Mouse (Mus musculus) hindbrain, embryonic 14.5 days (tissue): Measurements from ENCODE around the gene Spop. TPM values are rescaled to one million over a fixed set of nuclear protein-coding genes. Genes with fewer than 3 reads are reported as not detected.
"Not testable (repeated sequence)": the region's sequence is repeated elsewhere in the genome, so short reads cannot be mapped to it uniquely, and the experiment has no call there.

Source experiments
- ATAC-seq: fragments of 200-750 bp; cut with Nextera tagmentation; 2 replicates; pipeline ENCODE4 v1.8.0; 2017; ENCODE audit warnings: moderate number of reproducible peaks, mild to moderate bottlenecking, moderate TSS enrichment, moderate library complexity; ENCODE audit not compliant: low FRiP score
- DNase-seq: peaks from one replicate; pipeline ENCODE4 v3.0.0-alpha.2; 2015; ENCODE audit warnings: low spot score
- H3K27ac ChIP-seq: fragments of 300-500 bp; sonication (generic); 2 replicates; pipeline ENCODE4 v1.5.1; 2014; ENCODE audit warnings: mild to moderate bottlenecking, moderate library complexity
- H3K27me3 ChIP-seq: fragments of 300-500 bp; sonication (generic); 2 replicates; pipeline ENCODE4 v1.6.1; 2014; ENCODE audit warnings: mild to moderate bottlenecking, low read length, mixed read lengths; ENCODE audit not compliant: control insufficient read depth, insufficient read depth
- H3K36me3 ChIP-seq: fragments of 300-500 bp; sonication (generic); replicated peaks from 2 replicates; pipeline ENCODE4 v1.6.1; 2014; ENCODE audit not compliant: control insufficient read depth, insufficient read depth
- H3K4me1 ChIP-seq: fragments of 300-500 bp; sonication (generic); replicated peaks from 2 replicates; pipeline ENCODE4 v1.6.1; 2014; ENCODE audit warnings: antibody characterized with exemption, low read length, mixed read lengths; ENCODE audit not compliant: control insufficient read depth, insufficient read depth
- H3K4me2 ChIP-seq: fragments of 300-500 bp; sonication (generic); replicated peaks from 2 replicates; pipeline ENCODE4 v1.6.1; 2014; ENCODE audit warnings: mild to moderate bottlenecking, moderate library complexity
- H3K4me3 ChIP-seq: fragments of 300-500 bp; sonication (generic); replicated peaks from 2 replicates; pipeline ENCODE4 v1.5.1; 2014; ENCODE audit warnings: mild to moderate bottlenecking, low read length
- H3K9ac ChIP-seq: fragments of 300-500 bp; sonication (generic); 2 replicates; pipeline ENCODE4 v1.6.1; 2014
- H3K9me3 ChIP-seq: fragments of 300-500 bp; sonication (generic); 2 replicates; pipeline ENCODE4 v1.6.1; 2016; ENCODE audit warnings: low read length; ENCODE audit not compliant: control insufficient read depth
- WGBS: fragments of 180-500 bp; shearing (Covaris S2); extraction: QIAGEN DNeasy Blood & Tissue Kit; methylation state at CpG from one replicate; pipeline ENCODE4 v1.1.7; 2014; 5-methylcytosine and 5-hydroxymethylcytosine counted together
- polyA plus RNA-seq: library from polyadenylated mRNA; unstranded; fragments of >200 nt; fragmentation: Nextera tagmentation; extraction: Ambion mirVana; gene quantifications from 2 replicates; pipeline ENCODE4 v1.2.1, GENCODE M21; 2014

Spop gene
- polyA plus RNA-seq, 1 experiment from 2014 or later = 160 TPM

- not testable (repeated sequence) for H3K27me3 ChIP-seq, H3K27ac ChIP-seq, ATAC-seq, H3K4me2 ChIP-seq, H3K9ac ChIP-seq, H3K4me1 ChIP-seq, H3K9me3 ChIP-seq, H3K4me3 ChIP-seq, H3K36me3 ChIP-seq, DNase-seq
- WGBS = 98% methylated on average over 5 of the region's 5 CpGs
Measured at GRCm38 (mm10) chr11:95406398-95406797, 7.5 kb upstream of the Spop start.

- ATAC-seq = no peak
- H3K27ac ChIP-seq = no peak overlapping the region
- WGBS = 88% methylated on average over 10 of the region's 10 CpGs
Measured at GRCm38 (mm10) chr11:95409450-95410112, 4.3 kb upstream of the Spop start.

GRCm38 (mm10) chr11:95411453-95412013, 2.3 kb upstream of the Spop start:
- Histone ChIP-seq H3K4me1 (peaks cover 16% of the 10 kb centered on the region), H3K9me3 (no peaks in the 10 kb centered on the region), H3K4me3 (no peak overlapping the region), H3K27me3 (no peaks in the 10 kb centered on the region), H3K27ac (peak overlapping the region; percentile 54), H3K4me2 (no peak overlapping the region), H3K36me3 (no peaks in the 10 kb centered on the region), H3K9ac (no peak overlapping the region)
- WGBS = 60% methylated on average over 6 of the region's 6 CpGs
- DNase-seq (no peak), ATAC-seq (no peak)

More at GRCm38 (mm10) chr11:95409450-95410112, 4.3 kb upstream of the Spop start:
- H3K4me1 ChIP-seq = no peaks in the 10 kb centered on the region
- no peaks in the 10 kb centered on the region for H3K9me3 ChIP-seq
- no peak for DNase-seq
- H3K4me3 ChIP-seq = no peak overlapping the region
- no peak overlapping the region for H3K9ac ChIP-seq
- no peaks in the 10 kb centered on the region for H3K27me3 ChIP-seq
- H3K4me2 ChIP-seq = no peak overlapping the region
- no peaks in the 10 kb centered on the region for H3K36me3 ChIP-seq

GRCm38 (mm10) chr11:95412615-95413014, 1.3 kb upstream of the Spop start:
- Histone ChIP-seq H3K4me1 (peaks cover 22% of the 10 kb centered on the region), H3K9me3 (no peaks in the 10 kb centered on the region), H3K27ac (no peak overlapping the region), H3K4me2 (no peak overlapping the region), H3K27me3 (no peaks in the 10 kb centered on the region), H3K9ac (no peak overlapping the region), H3K36me3 (no peaks in the 10 kb centered on the region), H3K4me3 (no peak overlapping the region)
- no peak for ATAC-seq
- DNase-seq = no peak
- WGBS = 89% methylated on average over 3 of the region's 3 CpGs

- peak overlapping the region; percentile 73 for H3K4me2 ChIP-seq
- H3K4me3 ChIP-seq = peak overlapping the region; percentile 57
- no peaks in the 10 kb centered on the region for H3K9me3 ChIP-seq
- peak; percentile 87 for ATAC-seq
- DNase-seq = peak; percentile 99
- peaks cover 22% of the 10 kb centered on the region for H3K4me1 ChIP-seq
- under 1% methylated on average over 28 of the region's 28 CpGs for WGBS
- no peaks in the 10 kb centered on the region; the same call in 1 of the 2 replicates for H3K36me3 ChIP-seq
- no peaks in the 10 kb centered on the region for H3K27me3 ChIP-seq
- H3K9ac ChIP-seq = peak overlapping the region; percentile 78
- peak overlapping the region; percentile 92 for H3K27ac ChIP-seq
Measured at GRCm38 (mm10) chr11:95414536-95415161, 769 bp downstream of the Spop start.

- Histone ChIP-seq H3K27ac (no peak overlapping the region), H3K9me3 (no peaks in the 10 kb centered on the region), H3K4me2 (peak overlapping the region; percentile 73), H3K9ac (no peak overlapping the region), H3K36me3 (no peaks in the 10 kb centered on the region; the same call in 1 of the 2 replicates), H3K4me3 (no peak overlapping the region), H3K4me1 (peaks cover 22% of the 10 kb centered on the region), H3K27me3 (no peaks in the 10 kb centered on the region)
- ATAC-seq = no peak
- DNase-seq = no peak
Measured at GRCm38 (mm10) chr11:95415931-95416330, 2.1 kb downstream of the Spop start.

- no peaks in the 10 kb centered on the region; the same call in 1 of the 2 replicates for H3K36me3 ChIP-seq
- H3K4me2 ChIP-seq = no peak overlapping the region
- H3K9ac ChIP-seq = no peak overlapping the region
- H3K4me1 ChIP-seq = peaks cover 22% of the 10 kb centered on the region
- H3K9me3 ChIP-seq = no peaks in the 10 kb centered on the region
- no peaks in the 10 kb centered on the region for H3K27me3 ChIP-seq
- ATAC-seq = no peak
- H3K4me3 ChIP-seq = no peak overlapping the region
- 92% methylated on average over 5 of the region's 5 CpGs for WGBS
- DNase-seq = no peak
- no peak overlapping the region for H3K27ac ChIP-seq
Measured at GRCm38 (mm10) chr11:95417341-95417740, 3.5 kb downstream of the Spop start.

GRCm38 (mm10) chr11:95420880-95421435, 7.1 kb downstream of the Spop start:
- H3K9me3 ChIP-seq = no peaks in the 10 kb centered on the region
- WGBS = 79% methylated on average over 2 of the region's 2 CpGs
- no peak for DNase-seq
- no peaks in the 10 kb centered on the region for H3K27me3 ChIP-seq
- H3K36me3 ChIP-seq = no peaks in the 10 kb centered on the region; the same call in 1 of the 2 replicates
- H3K9ac ChIP-seq = no peak overlapping the region
- no peak for ATAC-seq
- H3K4me1 ChIP-seq = peaks cover 11% of the 10 kb centered on the region
- no peak overlapping the region for H3K27ac ChIP-seq
- no peak overlapping the region for H3K4me3 ChIP-seq
- H3K4me2 ChIP-seq = no peak overlapping the region

- WGBS = 89% methylated on average over 3 of the region's 3 CpGs
Measured at GRCm38 (mm10) chr11:95423505-95423904, 9.6 kb downstream of the Spop start.

More at GRCm38 (mm10) chr11:95423505-95423904, 9.6 kb downstream of the Spop start:
- Histone ChIP-seq H3K4me1 (no peaks in the 10 kb centered on the region), H3K9me3 (no peaks in the 10 kb centered on the region), H3K4me3 (no peak overlapping the region), H3K27me3 (no peaks in the 10 kb centered on the region), H3K36me3 (no peaks in the 10 kb centered on the region; the same call in 1 of the 2 replicates), H3K9ac (no peak overlapping the region), H3K27ac (no peak overlapping the region), H3K4me2 (no peak overlapping the region)
- ATAC-seq = no peak
- no peak for DNase-seq
